Mouse (Mus musculus) hindbrain, embryonic 13.5 days (tissue): ENCODE data around the gene Myl10. TPM values are rescaled to one million over a fixed set of nuclear protein-coding genes. Genes with fewer than 3 reads are reported as not detected.
"Not testable (repeated sequence)": the region's sequence is repeated elsewhere in the genome, so short reads cannot be mapped to it uniquely, and the experiment has no call there.

Experiments used
- ATAC-seq: fragments of 200-750 bp; cut with Nextera tagmentation; 2 replicates; pipeline ENCODE4 v1.8.0; 2017; ENCODE audit warnings: moderate TSS enrichment; ENCODE audit not compliant: low FRiP score
- H3K27ac ChIP-seq: fragments of 300-500 bp; sonication (generic); 2 replicates; pipeline ENCODE4 v1.5.1; 2015; ENCODE audit warnings: inconsistent platforms, mild to moderate bottlenecking, moderate library complexity
- H3K27me3 ChIP-seq: fragments of 300-500 bp; sonication (generic); 2 replicates; pipeline ENCODE4 v1.6.1; 2015; ENCODE audit warnings: mild to moderate bottlenecking, inconsistent platforms
- H3K36me3 ChIP-seq: fragments of 300-500 bp; sonication (generic); 2 replicates; pipeline ENCODE4 v1.6.1; 2015; ENCODE audit warnings: mild to moderate bottlenecking, inconsistent platforms
- H3K4me1 ChIP-seq: fragments of 300-500 bp; sonication (generic); replicated peaks from 2 replicates; pipeline ENCODE4 v1.6.1; 2015; ENCODE audit warnings: inconsistent platforms
- H3K4me2 ChIP-seq: fragments of 300-500 bp; sonication (generic); 2 replicates; pipeline ENCODE4 v1.6.1; 2015; ENCODE audit warnings: inconsistent platforms, mild to moderate bottlenecking, moderate library complexity
- H3K4me3 ChIP-seq: fragments of 300-500 bp; sonication (generic); 2 replicates; pipeline ENCODE4 v1.5.1; 2015; ENCODE audit warnings: mild to moderate bottlenecking, inconsistent platforms
- H3K9ac ChIP-seq: fragments of 300-500 bp; sonication (generic); 2 replicates; pipeline ENCODE4 v1.6.1; 2015; ENCODE audit warnings: mild to moderate bottlenecking, inconsistent platforms
- H3K9me3 ChIP-seq: fragments of 300-500 bp; sonication (generic); 2 replicates; pipeline ENCODE4 v1.6.1; 2016; ENCODE audit warnings: inconsistent platforms
- WGBS: fragments of 180-500 bp; shearing (Covaris S2); methylation state at CpG from one replicate; pipeline ENCODE4 v1.1.7; 2015; 5-methylcytosine and 5-hydroxymethylcytosine counted together
- polyA plus RNA-seq: library from polyadenylated mRNA; unstranded; fragments of >200 nt; fragmentation: Nextera tagmentation; extraction: Ambion mirVana; gene quantifications from 2 replicates; pipeline ENCODE4 v1.2.1, GENCODE M21; 2015

Gene Myl10
- polyA plus RNA-seq, 1 experiment from 2014 or later: not detected

DNA sequence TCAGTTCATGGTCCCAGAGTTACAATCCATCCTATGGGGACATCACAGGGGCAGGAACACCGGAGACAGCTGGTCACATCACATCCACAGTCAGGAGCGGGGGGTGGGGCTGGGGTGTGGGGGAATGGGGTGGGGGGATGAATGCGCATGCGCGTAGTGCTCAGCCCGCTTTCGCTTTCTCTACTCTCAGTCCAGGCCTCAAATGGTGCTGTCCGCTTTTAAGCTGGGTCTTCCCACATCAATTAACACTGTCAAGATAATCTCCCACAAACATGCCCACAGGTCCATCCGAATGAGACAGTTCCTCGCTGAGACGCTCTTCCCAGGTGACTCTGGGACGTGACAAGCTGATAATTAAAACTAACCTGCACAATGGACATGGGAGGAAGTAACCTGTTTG lies 15.2 kb downstream of the Myl10 start:
- Histone ChIP-seq H3K4me3 (no peak overlapping the region), H3K36me3 (no peaks in the 10 kb centered on the region), H3K9ac (no peak overlapping the region), H3K4me2 (no peak overlapping the region), H3K4me1 (peaks cover 11% of the 10 kb centered on the region; the same call in 1 of the 2 replicates), H3K27ac (no peak overlapping the region), H3K9me3 (no peaks in the 10 kb centered on the region), H3K27me3 (no peaks in the 10 kb centered on the region)
- 75% methylated on average over 12 of the region's 12 CpGs for WGBS
- ATAC-seq: no peak

DNA sequence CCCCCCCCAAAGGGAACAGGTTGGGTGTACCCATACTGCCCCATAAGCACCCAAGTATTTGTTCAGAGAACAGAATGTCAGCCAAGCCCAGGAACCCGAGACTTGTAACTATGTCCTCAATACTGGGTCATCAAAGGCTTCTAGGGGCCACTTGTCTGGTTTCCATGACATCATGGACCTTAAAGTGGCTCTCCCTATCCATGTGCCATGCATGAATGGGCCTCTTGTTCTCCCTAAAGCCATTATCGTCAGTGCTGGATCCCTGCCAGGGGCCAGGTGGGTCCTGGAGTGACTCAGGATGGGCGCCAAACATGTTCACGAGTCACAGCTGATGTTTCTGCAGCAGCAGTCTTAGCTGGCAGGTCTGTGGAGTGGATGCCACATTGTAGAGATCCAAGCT lies 17.8 kb downstream of the Myl10 start:
- Histone ChIP-seq H3K36me3 (no peaks in the 10 kb centered on the region), H3K27me3 (peaks cover 11% of the 10 kb centered on the region; the same call in 1 of the 2 replicates), H3K9me3 (no peaks in the 10 kb centered on the region), H3K9ac (no peak overlapping the region), H3K4me1 (peaks cover 22% of the 10 kb centered on the region), H3K4me2 (no peak overlapping the region), H3K4me3 (no peak overlapping the region), H3K27ac (no peak overlapping the region)
- 43% methylated on average over 4 of the region's 4 CpGs for WGBS
- ATAC-seq: no peak

DNA sequence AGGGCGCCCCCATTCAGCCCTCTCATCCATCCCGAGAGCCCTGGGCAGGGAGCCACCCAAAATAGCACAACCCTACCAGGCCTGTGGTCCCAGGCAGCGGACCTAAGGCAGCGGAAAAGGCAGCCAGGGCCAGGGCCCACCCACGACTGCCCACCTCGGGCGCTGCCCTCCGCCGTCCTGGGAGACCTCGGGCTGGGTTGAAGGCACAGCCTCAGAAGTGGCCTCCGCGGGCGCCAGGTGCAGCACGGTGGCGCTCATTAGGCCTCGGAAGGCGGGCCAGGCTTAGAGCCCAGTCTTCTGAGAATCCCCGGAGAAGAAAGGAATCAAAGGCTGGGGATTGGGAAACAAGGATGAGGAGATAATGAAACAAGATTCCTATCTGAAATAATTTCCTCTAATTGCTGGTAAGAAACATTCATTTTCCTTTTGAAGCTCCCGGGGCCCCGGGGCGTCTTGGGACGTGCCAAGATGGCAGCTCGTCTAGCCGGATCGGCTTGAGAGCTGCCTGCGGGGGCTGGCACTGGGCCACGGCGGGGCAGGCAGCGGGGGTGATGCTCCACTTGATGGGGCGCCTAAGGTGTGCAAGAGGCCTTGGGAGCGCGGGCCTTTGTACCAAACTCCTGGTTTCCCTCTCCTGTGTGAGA lies 21.4 kb downstream of the Myl10 start:
- H3K27ac ChIP-seq: no peak overlapping the region
- WGBS: 27% methylated on average over 32 of the region's 32 CpGs

DNA sequence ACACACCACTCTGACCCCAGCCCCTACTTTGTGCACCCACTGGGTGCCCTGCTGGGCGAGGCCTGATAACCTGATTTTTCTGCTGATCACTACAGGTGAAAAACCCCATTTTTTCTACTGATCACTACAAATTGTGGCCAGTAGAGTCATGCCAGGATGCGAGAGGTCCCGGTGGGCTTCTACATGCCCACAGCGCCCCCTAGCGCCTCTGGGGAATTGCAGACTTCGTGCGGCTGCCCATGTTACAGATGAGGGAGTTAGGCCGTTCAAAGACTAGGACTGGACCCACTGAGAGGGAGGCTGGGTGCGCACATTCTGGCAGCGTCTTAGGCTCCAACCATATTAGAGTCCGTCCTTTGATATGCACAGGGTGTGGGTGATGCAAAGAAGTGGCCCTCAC lies 21.9 kb downstream of the Myl10 start:
- H3K4me1 ChIP-seq: peaks cover 29% of the 10 kb centered on the region
- H3K27ac ChIP-seq: no peak overlapping the region
- no peak overlapping the region for H3K4me3 ChIP-seq
- no peaks in the 10 kb centered on the region for H3K36me3 ChIP-seq
- peak overlapping the region; percentile 40 for H3K4me2 ChIP-seq
- WGBS: 25% methylated on average over 11 of the region's 11 CpGs
- peaks cover 11% of the 10 kb centered on the region; the same call in 1 of the 2 replicates for H3K27me3 ChIP-seq
- ATAC-seq: no peak
- H3K9me3 ChIP-seq: no peaks in the 10 kb centered on the region
- H3K9ac ChIP-seq: 0 out of 2 replicates have a peak overlapping the region, but pooled peaks have one; percentile 60

More for the DNA sequence above, 21.4 kb downstream of the Myl10 start:
- no peak overlapping the region for H3K4me3 ChIP-seq
- peak overlapping the region; percentile 60 for H3K9ac ChIP-seq
- H3K9me3 ChIP-seq: no peaks in the 10 kb centered on the region
- H3K36me3 ChIP-seq: no peaks in the 10 kb centered on the region
- peaks cover 30% of the 10 kb centered on the region for H3K4me1 ChIP-seq
- peak overlapping the region; percentile 40 for H3K4me2 ChIP-seq
- peaks cover 11% of the 10 kb centered on the region; the same call in 1 of the 2 replicates for H3K27me3 ChIP-seq
- ATAC-seq: no peak

DNA sequence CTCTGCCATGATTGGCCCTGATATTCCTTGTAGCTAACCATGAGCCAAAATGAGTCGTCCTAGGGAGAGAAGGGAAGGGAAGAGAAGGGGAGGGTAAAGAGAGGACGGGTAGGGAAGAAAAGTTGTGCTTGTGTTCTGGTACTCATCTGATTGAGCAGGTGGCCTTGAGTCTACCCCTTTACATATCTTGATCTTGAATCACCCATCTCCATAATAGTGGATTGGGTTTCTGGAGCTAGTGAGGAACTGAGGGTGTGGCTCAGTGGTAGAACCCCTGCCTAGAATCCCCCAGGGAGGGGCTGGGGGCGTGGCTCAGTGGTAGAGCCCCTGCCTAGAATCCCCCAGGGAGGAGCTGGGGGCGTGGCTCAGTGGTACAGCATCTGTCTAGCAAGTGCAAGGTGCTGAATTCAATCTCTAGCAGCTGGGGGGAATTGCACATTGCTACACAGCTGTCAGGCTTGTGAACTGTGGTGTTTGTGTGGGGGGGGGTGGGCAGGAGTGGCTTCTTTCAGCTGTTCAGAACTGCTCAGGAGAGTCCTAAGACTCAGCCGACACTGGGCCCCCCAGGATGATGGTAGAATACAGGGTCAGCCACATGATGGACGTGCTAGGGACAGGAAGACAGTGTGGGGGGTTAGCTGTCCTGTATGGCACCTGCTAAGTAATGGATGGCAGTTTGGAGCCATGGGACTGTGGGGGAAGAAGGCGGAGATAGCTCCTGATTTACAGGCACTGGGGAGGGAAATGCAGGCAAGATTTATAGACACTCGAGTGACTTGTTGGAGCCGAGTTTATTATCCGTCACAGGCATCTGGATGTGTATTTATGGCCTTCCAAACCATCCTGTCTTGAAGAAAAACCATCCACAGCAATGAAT lies 24.0 kb downstream of the Myl10 start:
- Histone ChIP-seq H3K36me3 (no peaks in the 10 kb centered on the region), H3K4me1 (peaks cover 25% of the 10 kb centered on the region), H3K9ac (no peak overlapping the region), H3K9me3 (no peaks in the 10 kb centered on the region), H3K4me2 (no peak overlapping the region), H3K4me3 (no peak overlapping the region), H3K27ac (no peak overlapping the region), H3K27me3 (peaks cover 11% of the 10 kb centered on the region; the same call in 1 of the 2 replicates)
- 63% methylated on average over 10 of the region's 10 CpGs for WGBS
- ATAC-seq: no peak

DNA sequence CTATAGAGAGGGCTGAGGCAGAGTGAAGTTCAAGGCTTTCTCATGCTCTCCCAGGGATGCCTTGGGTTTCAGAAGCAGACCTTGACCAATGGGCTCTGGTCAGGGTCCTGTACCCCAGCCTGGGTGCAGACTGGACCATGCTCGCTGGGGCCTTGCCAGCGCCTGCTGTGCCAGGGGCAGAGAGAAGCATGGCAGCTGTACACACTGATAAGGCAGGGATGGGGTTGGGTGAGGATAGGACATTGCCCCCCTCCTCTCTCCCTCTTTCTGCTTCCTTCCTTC lies 24.6 kb downstream of the Myl10 start:
- H3K27me3 ChIP-seq: peaks cover 11% of the 10 kb centered on the region; the same call in 1 of the 2 replicates
- H3K9ac ChIP-seq: no peak overlapping the region
- 94% methylated on average over 2 of the region's 2 CpGs for WGBS
- no peak for ATAC-seq
- H3K27ac ChIP-seq: no peak overlapping the region
- H3K4me1 ChIP-seq: peaks cover 25% of the 10 kb centered on the region
- H3K4me3 ChIP-seq: no peak overlapping the region
- no peaks in the 10 kb centered on the region for H3K9me3 ChIP-seq
- H3K4me2 ChIP-seq: no peak overlapping the region
- H3K36me3 ChIP-seq: no peaks in the 10 kb centered on the region

DNA sequence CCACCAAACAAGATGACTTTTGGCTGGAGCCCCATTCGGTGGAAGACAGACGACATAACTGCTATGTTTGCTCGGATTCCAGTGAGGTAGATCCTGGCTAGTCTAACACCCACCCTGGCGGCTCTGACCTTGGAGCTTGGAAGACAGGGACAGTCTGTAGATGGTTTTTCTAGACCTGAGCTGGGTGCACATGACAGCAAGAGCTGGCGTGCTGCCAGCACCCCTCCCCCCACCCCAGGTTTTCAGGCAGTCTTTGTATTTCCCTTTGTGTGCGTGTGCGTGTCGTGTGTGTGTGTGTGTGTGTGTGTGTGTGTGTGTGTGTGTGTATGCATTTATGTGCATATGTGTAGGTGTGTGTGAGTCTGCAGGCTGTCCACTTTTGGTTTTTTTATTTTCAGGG lies 25.7 kb downstream of the Myl10 start:
- Histone ChIP-seq H3K9ac (no peak overlapping the region), H3K36me3 (no peaks in the 10 kb centered on the region), H3K4me1 (peaks cover 25% of the 10 kb centered on the region), H3K4me2 (no peak overlapping the region), H3K4me3 (no peak overlapping the region), H3K27me3 (peaks cover 8% of the 10 kb centered on the region; the same call in 1 of the 2 replicates), H3K27ac (no peak overlapping the region), H3K9me3 (no peaks in the 10 kb centered on the region)
- ATAC-seq: no peak
- WGBS: 44% methylated on average over 8 of the region's 8 CpGs

DNA sequence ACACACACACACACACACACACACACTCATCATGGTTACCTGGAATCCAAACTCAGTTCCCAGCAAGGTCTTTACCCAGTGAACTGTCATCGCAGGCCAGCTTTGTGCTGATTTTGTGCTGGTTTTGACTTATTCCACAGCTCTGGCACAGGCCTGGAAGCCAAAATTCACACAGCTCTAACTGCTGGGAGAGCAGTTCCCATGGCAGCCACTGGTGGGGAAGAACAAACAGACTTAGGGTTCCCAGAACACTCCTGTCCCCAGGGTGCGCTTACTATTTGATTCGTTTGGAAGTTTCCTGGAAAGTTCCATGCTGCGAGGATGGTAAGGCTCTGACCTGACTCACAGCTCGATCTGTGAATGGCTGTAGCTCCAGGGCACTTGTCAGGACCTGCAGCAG lies 28.6 kb downstream of the Myl10 start:
- Histone ChIP-seq H3K4me1 (peaks cover 14% of the 10 kb centered on the region; the same call in 1 of the 2 replicates), H3K27me3 (no peaks in the 10 kb centered on the region), H3K9ac (no peak overlapping the region), H3K4me3 (no peak overlapping the region), H3K4me2 (no peak overlapping the region), H3K36me3 (no peaks in the 10 kb centered on the region), H3K9me3 (no peaks in the 10 kb centered on the region), H3K27ac (no peak overlapping the region)
- WGBS: 79% methylated on average over 5 of the region's 5 CpGs
- no peak for ATAC-seq

DNA sequence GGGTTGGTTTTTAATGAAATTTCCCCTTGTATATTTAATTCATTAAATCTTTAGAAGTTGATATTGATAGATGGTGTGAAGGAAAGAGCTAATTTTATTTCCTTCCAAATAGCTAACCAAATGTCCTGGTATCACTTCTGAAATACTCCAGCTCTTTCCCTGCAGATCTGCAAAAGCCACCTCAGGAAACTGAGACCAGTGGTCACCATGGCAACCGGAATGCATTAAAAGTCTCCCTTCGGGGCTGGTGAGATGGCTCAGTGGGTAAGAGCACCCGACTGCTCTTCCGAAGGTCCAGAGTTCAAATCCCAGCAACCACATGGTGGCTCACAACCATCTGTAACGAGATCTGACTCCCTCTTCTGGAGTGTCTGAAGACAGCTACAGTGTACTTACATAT lies 33.3 kb downstream of the Myl10 start:
- H3K9ac ChIP-seq, H3K9me3 ChIP-seq, H3K27ac ChIP-seq, ATAC-seq, H3K4me2 ChIP-seq, H3K27me3 ChIP-seq, H3K36me3 ChIP-seq, H3K4me3 ChIP-seq, H3K4me1 ChIP-seq: not testable (repeated sequence)
- 82% methylated on average over 5 of the region's 5 CpGs for WGBS

DNA sequence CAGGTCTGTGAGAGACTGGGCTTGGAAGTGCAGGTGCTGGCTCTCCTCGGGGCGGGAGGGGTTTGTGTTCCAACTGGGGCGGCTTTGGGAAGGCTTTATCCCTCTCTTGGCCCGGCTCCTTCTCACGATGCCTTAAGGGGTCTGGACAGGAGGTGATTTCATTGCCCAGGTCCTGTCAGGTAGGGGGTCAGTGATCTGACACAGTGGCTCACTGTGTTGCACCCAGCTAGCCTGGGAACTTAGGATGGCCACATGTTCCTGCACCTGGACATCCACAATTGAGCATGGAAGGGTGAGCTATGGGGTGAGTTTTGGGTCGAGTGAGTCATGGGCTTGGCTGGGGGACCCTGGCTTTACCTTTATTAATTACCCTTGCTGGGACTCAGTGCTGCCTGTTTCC lies 46.0 kb downstream of the Myl10 start:
- H3K27ac ChIP-seq: no peak overlapping the region
- no peaks in the 10 kb centered on the region for H3K36me3 ChIP-seq
- no peaks in the 10 kb centered on the region for H3K27me3 ChIP-seq
- H3K4me1 ChIP-seq: 0 out of 2 replicates have a peak, but pooled peaks cover 3% of the 10 kb centered on the region
- no peak overlapping the region for H3K4me3 ChIP-seq
- 71% methylated on average over 6 of the region's 6 CpGs for WGBS
- H3K9me3 ChIP-seq: no peaks in the 10 kb centered on the region
- no peak for ATAC-seq
- H3K9ac ChIP-seq: no peak overlapping the region
- H3K4me2 ChIP-seq: no peak overlapping the region

DNA sequence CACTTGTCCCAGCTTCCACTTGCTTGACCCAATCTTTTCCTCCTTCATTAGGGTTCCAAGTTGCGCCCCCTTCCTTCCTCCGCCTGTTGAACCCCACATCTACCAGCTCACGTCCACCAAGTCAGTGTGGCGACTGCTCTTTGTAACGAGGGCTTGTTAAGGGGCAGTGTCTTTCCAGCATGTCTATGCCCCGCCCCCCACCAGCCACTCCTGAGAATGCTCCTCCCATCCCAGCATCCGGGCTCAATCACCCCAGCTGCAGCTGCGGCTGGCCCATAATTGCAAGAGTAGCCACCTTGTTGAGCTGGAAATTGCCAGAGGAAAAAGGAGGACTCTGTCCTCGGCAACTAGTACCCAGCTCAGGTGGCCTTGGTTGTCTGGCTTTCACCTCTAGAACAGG lies 53.6 kb downstream of the Myl10 start:
- Histone ChIP-seq H3K4me2 (no peak overlapping the region), H3K4me1 (no peaks in the 10 kb centered on the region), H3K4me3 (no peak overlapping the region), H3K9ac (no peak overlapping the region), H3K27me3 (no peaks in the 10 kb centered on the region), H3K36me3 (peaks cover 12% of the 10 kb centered on the region), H3K27ac (no peak overlapping the region), H3K9me3 (0 out of 2 replicates have a peak, but pooled peaks cover 9% of the 10 kb centered on the region)
- ATAC-seq: no peak
- WGBS: 77% methylated on average over 9 of the region's 9 CpGs
